Mouse (Mus musculus) kidney, adult 9 months (tissue): ENCODE measurements at regions not wholly inside any gene's neighbourhood (a gene's known extent, or its start where the extent isn't known, plus 50 kb on each side); places are given as distances from the start of the nearest gene placed in this dataset.

Experiments
- DNase-seq: peaks from one replicate; pipeline ENCODE4 v3.0.0; 2022

DNA sequence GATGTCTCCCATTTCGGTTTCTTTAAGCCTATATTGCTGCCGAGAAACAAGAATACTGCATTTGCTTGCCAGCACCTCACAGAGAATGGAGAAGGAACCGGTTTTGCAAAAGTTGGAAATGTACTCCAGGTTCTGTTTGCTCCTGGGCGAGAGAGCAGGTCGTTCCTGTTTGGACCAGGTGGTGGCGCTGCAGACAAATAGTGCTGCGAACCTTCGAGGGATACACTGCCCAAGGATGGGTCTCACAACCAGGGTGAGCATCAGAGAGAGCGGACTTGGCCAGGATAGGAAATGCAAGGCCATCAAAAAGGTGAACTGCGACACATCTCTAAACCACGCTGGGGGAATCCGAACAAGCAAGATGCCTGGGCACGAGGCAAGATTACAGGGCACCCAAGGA is 54.0 kb upstream of the Ets2 start:
- peak; percentile 77 for DNase-seq

DNA sequence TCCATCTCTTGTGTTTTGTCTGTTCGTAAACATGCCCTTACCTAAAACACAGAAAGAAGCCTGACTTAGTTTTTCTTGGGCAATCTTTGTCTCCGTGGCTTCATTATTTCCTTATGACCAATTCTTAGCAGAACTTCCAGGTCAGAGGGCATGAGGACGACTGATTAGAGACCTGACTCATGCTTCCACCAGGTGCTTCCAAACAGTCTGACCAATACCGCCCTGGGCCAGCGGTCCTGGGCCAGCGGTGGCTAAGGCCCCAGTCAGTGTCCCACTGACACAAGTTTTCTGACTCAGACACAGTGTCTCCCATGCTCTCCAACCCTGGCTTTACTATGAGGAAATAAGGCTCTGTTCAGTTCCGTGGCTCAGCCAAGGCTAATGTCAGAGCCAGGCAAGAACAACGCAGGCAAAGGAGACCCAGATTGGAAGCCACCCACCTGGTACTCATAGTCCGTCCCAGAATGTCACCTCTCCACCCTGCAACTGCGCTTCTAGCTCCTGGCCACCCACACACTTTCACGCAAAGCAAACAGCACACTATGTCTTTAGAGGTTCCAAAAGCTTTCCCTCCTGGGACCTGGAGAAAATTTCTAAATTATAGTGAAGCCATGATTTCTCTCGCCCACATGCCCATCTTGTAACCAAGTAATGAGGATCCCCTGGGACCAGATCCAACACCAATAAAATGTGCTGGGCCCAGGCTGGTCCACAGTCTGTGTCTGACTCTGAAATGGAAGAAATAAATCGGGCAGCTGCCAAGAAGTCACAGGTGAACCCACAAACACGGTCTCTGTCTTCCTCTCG is 56.6 kb upstream of the Erg start:
- no peak for DNase-seq

DNA sequence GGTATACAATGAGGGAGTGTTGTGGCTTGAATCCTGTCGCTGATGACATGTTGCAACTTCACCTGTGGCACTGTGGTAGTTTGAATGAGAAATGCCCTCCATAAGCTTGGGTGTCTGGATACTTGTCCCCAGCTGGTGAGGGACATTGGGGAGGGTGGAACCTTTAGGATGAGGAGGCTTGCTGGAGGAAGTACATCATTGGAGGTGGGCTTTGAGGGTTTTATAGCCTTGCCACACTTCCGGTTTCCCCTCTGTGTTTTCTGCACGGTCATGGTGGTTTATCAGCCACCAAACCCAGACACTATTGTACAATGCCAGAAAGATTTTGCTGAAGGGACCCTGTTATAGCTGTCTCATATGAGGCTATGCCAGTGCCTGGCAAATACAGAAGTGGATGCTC is 54.3 kb upstream of the Erg start:
- DNase-seq: no peak

DNA sequence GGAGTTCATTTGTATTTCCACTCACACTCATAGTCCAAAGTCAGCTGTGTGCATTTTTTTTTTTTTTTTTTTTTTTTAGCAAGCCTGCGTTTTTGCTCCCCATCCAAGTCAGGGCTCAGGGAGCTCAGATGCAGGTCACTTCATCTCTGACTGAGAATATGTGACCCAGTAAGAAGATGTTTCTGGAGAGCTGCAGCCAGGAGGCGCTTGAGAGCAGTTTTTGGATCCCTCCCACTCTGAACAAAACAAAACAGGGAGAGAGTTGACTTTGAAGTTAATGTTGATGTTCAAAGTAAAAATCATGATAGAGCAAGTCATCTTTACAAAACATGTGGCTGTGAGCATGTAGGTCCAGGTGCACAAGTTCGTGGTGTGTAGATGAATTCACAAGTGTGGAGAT is 53.3 kb upstream of the Erg start:
- DNase-seq: no peak

DNA sequence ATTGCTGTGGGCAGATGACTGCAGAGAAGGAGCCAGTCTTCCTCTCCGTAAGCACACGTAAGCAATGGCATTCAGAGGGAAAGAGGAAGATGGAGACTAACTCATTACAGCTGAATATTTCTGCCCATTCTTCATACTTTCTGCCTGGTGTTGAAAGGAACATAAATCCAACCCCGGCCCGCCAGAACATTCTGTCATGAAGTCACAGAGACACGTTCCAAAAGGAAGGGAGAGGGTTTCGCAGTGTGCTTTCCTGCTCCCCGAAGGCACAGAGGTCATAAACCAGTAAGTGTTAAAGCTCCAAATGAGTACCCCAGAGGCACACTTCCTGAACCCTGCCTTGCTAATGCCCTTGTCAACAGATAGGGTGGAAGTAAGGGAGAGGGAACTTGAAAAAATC is 51.5 kb upstream of the Erg start:
- DNase-seq: no peak

DNA sequence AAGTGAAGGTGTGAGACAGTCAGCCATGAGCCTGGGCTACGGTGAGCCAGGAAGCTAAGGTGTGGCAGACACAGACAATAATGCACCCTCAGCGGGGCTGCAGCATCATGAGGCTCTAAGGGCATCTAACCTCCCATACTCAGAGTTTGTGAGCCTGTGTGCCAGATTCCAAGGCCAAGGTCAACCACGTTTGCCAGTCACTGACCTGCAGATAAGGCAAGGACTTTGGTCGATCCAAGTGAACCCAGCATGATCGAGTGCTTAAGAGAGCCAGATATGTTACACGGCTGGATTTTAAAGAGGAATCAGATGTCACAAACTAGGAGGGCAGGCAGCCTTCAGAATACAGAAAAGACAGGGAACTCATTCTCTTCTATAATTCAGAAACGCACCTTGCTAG is 50.2 kb upstream of the Erg start:
- no peak for DNase-seq
